Mouse (Mus musculus): ENCODE measurements around the gene Pi16.

DNA sequence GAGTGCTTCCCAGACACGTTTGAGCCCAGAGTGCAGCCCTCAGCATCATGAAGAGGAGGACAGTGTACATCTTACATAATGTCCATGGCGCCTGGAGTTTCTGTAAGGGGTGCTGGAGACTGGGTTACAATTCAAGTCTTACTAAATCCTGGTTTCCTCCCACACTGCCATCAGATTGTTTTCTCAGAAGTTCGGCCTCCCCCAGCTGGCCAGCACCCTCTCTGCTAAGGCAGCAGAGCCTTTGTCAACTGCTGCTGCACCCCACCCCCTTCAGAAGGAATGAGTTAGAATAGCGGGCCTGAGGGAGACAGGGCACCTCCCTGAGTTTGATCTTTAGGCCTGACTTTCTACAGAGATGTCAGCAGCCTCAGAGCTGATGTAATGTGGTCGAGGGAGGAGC is 15.3 kb upstream of the Pi16 start:
- TF ChIP-seq FLI1 (IDR thresholded peaks at IDR 0.05; ENCODE audit: low read length) (no peak), GATA1 (IDR thresholded peaks at IDR 0.05; ENCODE audit: borderline replicate concordance, low read length) (no peak)

All from megakaryocyte, embryonic 14.5 days (primary cell).